Mouse (Mus musculus) intestine, embryonic 15.5 days (tissue): ENCODE data around the gene Myf5. TPM values are rescaled to one million over a fixed set of nuclear protein-coding genes. Genes with fewer than 3 reads are reported as not detected.

Experiments
- polyA plus RNA-seq: library from polyadenylated mRNA; unstranded; fragments of >200 nt; fragmentation: Nextera tagmentation; extraction: Ambion mirVana; gene quantifications from 2 replicates; pipeline ENCODE4 v1.2.1, GENCODE M21; 2015

Myf5 gene
- polyA plus RNA-seq, 1 experiment from 2014 or later = 0.13 TPM

Other genes with a start within 250 kb of the Myf5 start
- 4.5 and 4.7 TPM in 2 replicates for gene Lin7a, start 214.4 kb downstream of the Myf5 start, polyA plus RNA-seq
- 0.23 TPM in 1 of 2 replicates, not detected in the other for gene Myf6, start 8.6 kb upstream of the Myf5 start, polyA plus RNA-seq
- gene Ptprq, start 233.9 kb upstream of the Myf5 start, polyA plus RNA-seq = 0.04 and 0.05 TPM in 2 replicates